Mouse (Mus musculus) central nervous system, embryonic 11.5 days (tissue): ENCODE results near the gene Alkbh2. TPM values are rescaled to one million over a fixed set of nuclear protein-coding genes. Genes with fewer than 3 reads are reported as not detected.

Experiments used
- polyA plus RNA-seq: library from polyadenylated mRNA; depleted of rRNA; stranded (reverse); fragments of >200 nt; gene quantifications from 2 replicates; pipeline ENCODE4 v1.2.3, GENCODE M21; 2012; rRNA removed

Alkbh2 gene
- polyA plus RNA-seq, result 13.1 and 20.6 TPM in 2 replicates

GRCm38 (mm10) chr5:114127374-114128349, at the start of gene Alkbh2:
TSS of gene Alkbh2 (minus strand) at chr5:114128218.

GRCm38 (mm10) chr5:114146028-114146888, 18.2 kb upstream of the Alkbh2 start, which contains the start of gene Acacb:
TSS of gene Acacb (plus strand) at chr5:114146535.

GRCm38 (mm10) chr5:114130211-114130605, 2.2 kb upstream of the Alkbh2 start, which contains the start of gene Ung:
TSS of gene Ung (plus strand) at chr5:114130386.

GRCm38 (mm10) chr5:114091057-114091807, 36.8 kb downstream of the Alkbh2 start, which contains the start of gene Svop:
TSS of gene Svop (minus strand) at chr5:114091570.

Other genes starting within 250 kb of the Alkbh2 start
- 134 and 165 TPM in 2 replicates for gene Coro1c, start 219.5 kb downstream of the Alkbh2 start, polyA plus RNA-seq
- gene Ssh1, start 134.3 kb downstream of the Alkbh2 start, polyA plus RNA-seq, result 13.4 and 17.3 TPM in 2 replicates
- gene Dao, start 124.5 kb downstream of the Alkbh2 start, polyA plus RNA-seq, result 0.07 TPM in 1 of 2 replicates, not detected in the other
- gene Usp30, start 62.8 kb downstream of the Alkbh2 start, polyA plus RNA-seq, result 21.5 and 25.4 TPM in 2 replicates
- gene Svop, start 36.6 kb downstream of the Alkbh2 start, polyA plus RNA-seq, result 12.4 and 16.1 TPM in 2 replicates
- gene Ung, start 2.2 kb upstream of the Alkbh2 start, polyA plus RNA-seq, result 29.0 and 34.1 TPM in 2 replicates
- gene Acacb, start 18.3 kb upstream of the Alkbh2 start, polyA plus RNA-seq, result 2.7 and 3.7 TPM in 2 replicates
- gene Foxn4, start 145.6 kb upstream of the Alkbh2 start, polyA plus RNA-seq, result 5.2 and 7.5 TPM in 2 replicates
- 0.90 and 1.3 TPM in 2 replicates for gene Myo1h, start 160.9 kb upstream of the Alkbh2 start, polyA plus RNA-seq